Mouse (Mus musculus) heart, adult 2 months (tissue): Measurements from ENCODE around the gene Uckl1.

Source experiments
- CTCF ChIP-seq: fragments of 200-600 bp; IDR thresholded peaks from 2 replicates; pipeline ENCODE4 v1.8.1; 2022; ENCODE audit warnings: antibody characterized with exemption, mild to moderate bottlenecking, moderate library complexity
- EP300 ChIP-seq: fragments of 200-500 bp; IDR thresholded peaks from 2 replicates; pipeline ENCODE4 v1.6.1; 2011; ENCODE audit warnings: low read depth, low read length, control low read depth; ENCODE audit not compliant: insufficient read depth
- POLR2A ChIP-seq: fragments of 200-500 bp; IDR thresholded peaks from 2 replicates; pipeline ENCODE4 v1.6.1; 2011; ENCODE audit warnings: mild to moderate bottlenecking, low read depth, low read length, control low read depth; ENCODE audit not compliant: insufficient read depth

- no peak for TF ChIP-seq CTCF
- TF ChIP-seq EP300, result no peak
- no peak for TF ChIP-seq POLR2A
Observed at GRCm38 (mm10) chr2:181529076-181529475, 55.6 kb downstream of the Uckl1 start.
